Mouse (Mus musculus) lung, postnatal 0 days (tissue): Measurements from ENCODE around the gene 1500015O10Rik.

Experiments used
- CTCF ChIP-seq: IDR thresholded peaks from 2 replicates; pipeline ENCODE4 v1.5.1; 2016; ENCODE audit warnings: antibody characterized with exemption, mild to moderate bottlenecking
- EP300 ChIP-seq: IDR thresholded peaks from 2 replicates; pipeline ENCODE4 v1.6.1; 2016; ENCODE audit warnings: antibody characterized with exemption, mild to moderate bottlenecking, control low read depth

- no peak for TF ChIP-seq CTCF
- TF ChIP-seq EP300: no peak
These were observed 56.3 kb downstream of the 1500015O10Rik start for GRCm38 (mm10) chr1:43786711-43787110.
